Mouse (Mus musculus): ENCODE results near the gene Bcar3. TPM values are rescaled to one million over a fixed set of nuclear protein-coding genes. Genes with fewer than 3 reads are reported as not detected.

Gene Bcar3
- polyA plus RNA-seq, 1 experiment from 2014 or later: 6.9 TPM

GRCm38 (mm10) chr3:122340135-122341068 is 46.5 kb downstream of the Bcar3 start:
- 84% methylated on average over 13 of the region's 13 CpGs for WGBS
- Histone ChIP-seq H3K4me1 (replicated peaks) (peaks cover 18% of the 10 kb centered on the region; the same call in 1 of the 2 replicates), H3K4me2 (no peak overlapping the region), H3K27ac (no peak overlapping the region), H3K9me3 (no peaks in the 10 kb centered on the region), H3K4me3 (replicated peaks) (no peak overlapping the region), H3K27me3 (no peaks in the 10 kb centered on the region), H3K36me3 (no peaks in the 10 kb centered on the region), H3K9ac (replicated peaks) (no peak overlapping the region)
- ATAC-seq (ENCODE audit: insufficient number of reproducible peaks, insufficient read depth, low FRiP score, low TSS enrichment, low read depth): no peak

- no peak for ATAC-seq (ENCODE audit: insufficient number of reproducible peaks, insufficient read depth, low FRiP score, low TSS enrichment, low read depth)
Measured at GRCm38 (mm10) chr3:122343437-122343853, 49.5 kb downstream of the Bcar3 start.

DNA sequence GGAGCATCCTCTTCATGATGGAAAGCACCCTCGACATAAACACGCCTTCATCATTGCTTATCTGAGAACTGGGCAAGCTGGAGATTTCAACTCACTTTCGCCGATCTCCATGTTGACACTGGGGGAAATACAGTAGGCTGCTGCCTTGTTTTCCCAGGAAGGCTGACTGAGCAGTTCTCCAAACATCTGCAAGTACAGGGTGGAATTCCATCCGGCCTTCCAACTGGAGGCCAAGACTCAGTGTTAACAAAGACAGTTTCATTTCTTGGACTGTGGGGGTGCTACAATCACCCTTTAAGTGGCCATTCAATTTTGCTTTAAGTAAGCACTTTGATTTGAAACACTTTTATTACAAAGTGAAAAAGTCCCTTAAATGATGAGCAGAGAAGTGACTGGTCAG is 50.4 kb downstream of the Bcar3 start:
- Histone ChIP-seq H3K36me3 (no peaks in the 10 kb centered on the region), H3K27me3 (no peaks in the 10 kb centered on the region), H3K9me3 (no peaks in the 10 kb centered on the region), H3K4me1 (replicated peaks) (0 out of 2 replicates have a peak, but pooled peaks cover 8% of the 10 kb centered on the region), H3K27ac (no peak overlapping the region), H3K4me2 (no peak overlapping the region), H3K4me3 (replicated peaks) (no peak overlapping the region), H3K9ac (replicated peaks) (no peak overlapping the region)
- WGBS: 87% methylated on average over 5 of the region's 5 CpGs
- ATAC-seq (ENCODE audit: insufficient number of reproducible peaks, insufficient read depth, low FRiP score, low TSS enrichment, low read depth): no peak

More at GRCm38 (mm10) chr3:122343437-122343853, 49.5 kb downstream of the Bcar3 start:
- Histone ChIP-seq H3K4me3 (replicated peaks) (no peak overlapping the region), H3K4me2 (no peak overlapping the region), H3K27ac (no peak overlapping the region), H3K9ac (replicated peaks) (no peak overlapping the region), H3K27me3 (no peaks in the 10 kb centered on the region), H3K36me3 (no peaks in the 10 kb centered on the region), H3K4me1 (replicated peaks) (peaks cover 13% of the 10 kb centered on the region; the same call in 1 of the 2 replicates), H3K9me3 (no peaks in the 10 kb centered on the region)
- 64% methylated on average over 9 of the region's 9 CpGs for WGBS

- WGBS: 85% methylated on average over 1 of the region's 1 CpGs
- no peak for ATAC-seq (ENCODE audit: insufficient number of reproducible peaks, insufficient read depth, low FRiP score, low TSS enrichment, low read depth)
Measured at GRCm38 (mm10) chr3:122345977-122346472, 52.1 kb downstream of the Bcar3 start.

GRCm38 (mm10) chr3:122346600-122346999 is 52.7 kb downstream of the Bcar3 start:
- Histone ChIP-seq H3K27ac (no peak overlapping the region), H3K27me3 (no peaks in the 10 kb centered on the region), H3K4me2 (no peak overlapping the region), H3K9me3 (peaks cover 3% of the 10 kb centered on the region; the same call in 1 of the 2 replicates), H3K4me1 (replicated peaks) (no peaks in the 10 kb centered on the region), H3K36me3 (no peaks in the 10 kb centered on the region), H3K9ac (replicated peaks) (no peak overlapping the region), H3K4me3 (replicated peaks) (no peak overlapping the region)
- WGBS: 95% methylated on average over 2 of the region's 2 CpGs
- ATAC-seq (ENCODE audit: insufficient number of reproducible peaks, insufficient read depth, low FRiP score, low TSS enrichment, low read depth): no peak

More at GRCm38 (mm10) chr3:122345977-122346472, 52.1 kb downstream of the Bcar3 start:
- no peaks in the 10 kb centered on the region for H3K27me3 ChIP-seq
- no peak overlapping the region for H3K27ac ChIP-seq
- no peaks in the 10 kb centered on the region for H3K9me3 ChIP-seq
- no peaks in the 10 kb centered on the region for H3K36me3 ChIP-seq
- no peak overlapping the region for H3K4me2 ChIP-seq
- H3K9ac ChIP-seq (replicated peaks): no peak overlapping the region
- no peak overlapping the region for H3K4me3 ChIP-seq (replicated peaks)
- H3K4me1 ChIP-seq (replicated peaks): no peaks in the 10 kb centered on the region

GRCm38 (mm10) chr3:122348677-122349076 is 54.7 kb downstream of the Bcar3 start:
- ATAC-seq (ENCODE audit: insufficient number of reproducible peaks, insufficient read depth, low FRiP score, low TSS enrichment, low read depth): no peak
- Histone ChIP-seq H3K4me2 (no peak overlapping the region), H3K4me1 (replicated peaks) (no peaks in the 10 kb centered on the region), H3K4me3 (replicated peaks) (no peak overlapping the region), H3K9ac (replicated peaks) (no peak overlapping the region), H3K27ac (no peak overlapping the region), H3K27me3 (no peaks in the 10 kb centered on the region), H3K9me3 (peaks cover 5% of the 10 kb centered on the region; the same call in 1 of the 2 replicates), H3K36me3 (no peaks in the 10 kb centered on the region)
- 87% methylated on average over 5 of the region's 5 CpGs for WGBS

DNA sequence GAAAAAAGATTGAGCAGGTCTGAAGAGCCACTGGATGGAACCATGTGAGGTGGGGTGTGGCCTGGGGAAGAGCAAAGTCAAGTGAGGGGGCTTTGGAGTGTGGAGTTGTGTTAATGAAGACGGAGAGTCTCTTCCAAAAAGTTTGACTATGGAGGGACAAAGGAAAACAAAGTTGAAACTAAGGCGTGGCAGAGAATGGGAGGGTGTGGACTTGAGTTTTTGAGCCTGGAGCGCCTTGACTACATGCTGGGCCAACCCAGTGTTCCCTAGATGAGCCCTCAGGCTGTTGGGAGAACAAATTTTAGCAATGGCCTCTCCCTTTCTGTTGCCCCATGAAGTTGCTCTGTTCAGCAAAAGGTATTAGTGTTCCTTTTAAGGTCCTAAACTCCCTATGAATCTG is 58.9 kb downstream of the Bcar3 start:
- H3K9me3 ChIP-seq: peaks cover 5% of the 10 kb centered on the region; the same call in 1 of the 2 replicates
- H3K27ac ChIP-seq: no peak overlapping the region
- 87% methylated on average over 3 of the region's 3 CpGs for WGBS
- H3K4me1 ChIP-seq (replicated peaks): no peaks in the 10 kb centered on the region
- no peak for ATAC-seq (ENCODE audit: insufficient number of reproducible peaks, insufficient read depth, low FRiP score, low TSS enrichment, low read depth)
- no peak overlapping the region for H3K4me3 ChIP-seq (replicated peaks)
- no peaks in the 10 kb centered on the region for H3K36me3 ChIP-seq
- H3K27me3 ChIP-seq: peaks cover 14% of the 10 kb centered on the region
- no peak overlapping the region for H3K4me2 ChIP-seq
- no peak overlapping the region for H3K9ac ChIP-seq (replicated peaks)

GRCm38 (mm10) chr3:122359426-122359825 is 65.5 kb downstream of the Bcar3 start:
- ATAC-seq (ENCODE audit: insufficient number of reproducible peaks, insufficient read depth, low FRiP score, low TSS enrichment, low read depth): no peak
- 27% methylated on average over 7 of the region's 7 CpGs for WGBS
- no peak overlapping the region for H3K4me2 ChIP-seq

DNA sequence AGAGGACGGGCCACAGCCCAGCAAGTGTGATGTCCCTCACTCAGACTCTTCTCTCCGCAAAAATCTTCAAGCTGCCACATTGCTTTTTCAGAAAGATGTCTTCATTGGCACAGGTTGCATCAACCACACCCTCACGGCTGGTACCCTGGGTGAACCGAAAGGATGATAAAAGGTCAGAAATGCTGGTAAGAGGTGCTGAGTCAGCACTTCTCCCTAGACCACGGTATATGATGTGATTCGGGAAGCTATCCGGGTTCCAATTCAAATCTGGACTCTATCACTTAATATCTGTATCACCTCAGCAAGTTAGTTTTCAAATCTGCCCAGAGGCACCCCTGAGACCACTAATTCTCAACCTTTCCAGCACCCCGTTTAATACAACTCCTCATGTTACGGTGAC is 66.0 kb downstream of the Bcar3 start:
- ATAC-seq (ENCODE audit: insufficient number of reproducible peaks, insufficient read depth, low FRiP score, low TSS enrichment, low read depth): no peak
- 82% methylated on average over 9 of the region's 9 CpGs for WGBS

More at GRCm38 (mm10) chr3:122359426-122359825, 65.5 kb downstream of the Bcar3 start:
- Histone ChIP-seq H3K9me3 (no peaks in the 10 kb centered on the region), H3K4me1 (replicated peaks) (peaks cover 22% of the 10 kb centered on the region), H3K9ac (replicated peaks) (no peak overlapping the region), H3K36me3 (no peaks in the 10 kb centered on the region), H3K4me3 (replicated peaks) (no peak overlapping the region), H3K27me3 (peaks cover 14% of the 10 kb centered on the region), H3K27ac (no peak overlapping the region)

DNA sequence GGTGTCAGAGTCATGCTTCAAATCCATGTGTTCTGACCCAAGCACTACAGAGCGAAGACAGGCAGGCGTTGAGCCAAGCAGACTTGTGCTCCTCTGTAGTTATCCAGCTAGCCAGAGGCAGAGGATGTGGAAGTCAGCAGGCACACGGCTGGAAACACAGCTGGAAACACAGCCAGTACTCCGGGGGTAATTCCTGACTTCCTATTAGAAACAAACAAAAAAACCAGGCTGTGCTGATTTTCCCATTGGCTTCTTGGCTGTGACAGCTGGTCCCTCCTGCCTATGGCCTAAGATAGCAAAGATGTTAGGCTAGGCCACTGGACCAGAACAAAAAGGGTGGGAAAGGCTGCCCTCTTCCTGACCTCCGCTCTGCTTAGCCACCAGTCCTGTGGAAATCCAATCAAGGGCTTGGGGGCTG is 66.8 kb downstream of the Bcar3 start:
- H3K9me3 ChIP-seq: no peaks in the 10 kb centered on the region
- 29% methylated on average over 5 of the region's 5 CpGs for WGBS
- H3K4me3 ChIP-seq (replicated peaks): no peak overlapping the region
- no peak overlapping the region for H3K4me2 ChIP-seq
- ATAC-seq (ENCODE audit: insufficient number of reproducible peaks, insufficient read depth, low FRiP score, low TSS enrichment, low read depth): peak; percentile 40; the same call in 1 of the 2 replicates
- no peak overlapping the region for H3K27ac ChIP-seq
- H3K4me1 ChIP-seq (replicated peaks): peaks cover 34% of the 10 kb centered on the region
- H3K36me3 ChIP-seq: no peaks in the 10 kb centered on the region
- peaks cover 14% of the 10 kb centered on the region for H3K27me3 ChIP-seq
- H3K9ac ChIP-seq (replicated peaks): no peak overlapping the region

More for the DNA sequence above, 66.0 kb downstream of the Bcar3 start:
- Histone ChIP-seq H3K4me2 (no peak overlapping the region), H3K27me3 (peaks cover 14% of the 10 kb centered on the region), H3K27ac (no peak overlapping the region), H3K9me3 (no peaks in the 10 kb centered on the region), H3K4me3 (replicated peaks) (no peak overlapping the region), H3K4me1 (replicated peaks) (peaks cover 27% of the 10 kb centered on the region), H3K9ac (replicated peaks) (no peak overlapping the region), H3K36me3 (no peaks in the 10 kb centered on the region)

- 40% methylated on average over 2 of the region's 2 CpGs for WGBS
Measured at GRCm38 (mm10) chr3:122362719-122363118, 68.8 kb downstream of the Bcar3 start.

More at GRCm38 (mm10) chr3:122362719-122363118, 68.8 kb downstream of the Bcar3 start:
- peaks cover 34% of the 10 kb centered on the region for H3K4me1 ChIP-seq (replicated peaks)
- H3K4me3 ChIP-seq (replicated peaks): no peak overlapping the region
- H3K27ac ChIP-seq: no peak overlapping the region
- H3K36me3 ChIP-seq: no peaks in the 10 kb centered on the region
- no peaks in the 10 kb centered on the region for H3K27me3 ChIP-seq
- ATAC-seq (ENCODE audit: insufficient number of reproducible peaks, insufficient read depth, low FRiP score, low TSS enrichment, low read depth): no peak
- no peaks in the 10 kb centered on the region for H3K9me3 ChIP-seq
- no peak overlapping the region for H3K4me2 ChIP-seq
- no peak overlapping the region for H3K9ac ChIP-seq (replicated peaks)
